Mouse (Mus musculus): ENCODE data around the gene Mpzl2. TPM values are rescaled to one million over a fixed set of nuclear protein-coding genes. Genes with fewer than 3 reads are reported as not detected.

Gene Mpzl2
- total RNA-seq, 2 experiments from 2014 or later, result 1.3 to 1.9 TPM

GRCm38 (mm10) chr9:45071800-45072199, 32.2 kb downstream of the Mpzl2 start:
- intact Hi-C loops (cut with DNase I), result no loop called here
- DNase-seq (ENCODE audit: low spot score in 2 of 2), result no peak

GRCm38 (mm10) chr9:45077859-45078258, 38.3 kb downstream of the Mpzl2 start:
- no peak for DNase-seq (ENCODE audit: low spot score in 2 of 2)
- intact Hi-C loops (cut with DNase I), result no loop called here

GRCm38 (mm10) chr9:45079011-45079410, 39.4 kb downstream of the Mpzl2 start, which contains the start of gene Jaml:
Gene Jaml (plus strand): TSS chr9:45079183.
- DNase-seq (ENCODE audit: low spot score in 2 of 2), result no peak
- intact Hi-C loops (cut with DNase I), result no loop called here

GRCm38 (mm10) chr9:45083132-45083531, 43.5 kb downstream of the Mpzl2 start:
- no peak for DNase-seq (ENCODE audit: low spot score in 2 of 2)
- intact Hi-C loops (cut with DNase I), result no loop called here

GRCm38 (mm10) chr9:45084556-45084955, 45.0 kb downstream of the Mpzl2 start:
- intact Hi-C loops (cut with DNase I), result no loop called here
- no peak for DNase-seq (ENCODE audit: low spot score in 2 of 2)

GRCm38 (mm10) chr9:45085741-45086690, 46.4 kb downstream of the Mpzl2 start:
- intact Hi-C loops (cut with DNase I), result no loop called here

GRCm38 (mm10) chr9:45088040-45088439, 48.4 kb downstream of the Mpzl2 start:
- intact Hi-C loops (cut with DNase I), result no loop called here
- no peak for DNase-seq (ENCODE audit: low spot score in 2 of 2)

More at GRCm38 (mm10) chr9:45085741-45086690, 46.4 kb downstream of the Mpzl2 start:
- DNase-seq (ENCODE audit: low spot score in 2 of 2), result no peak

- intact Hi-C loops (cut with DNase I), result no loop called here
- DNase-seq (ENCODE audit: low spot score in 2 of 2), result no peak
Observed at GRCm38 (mm10) chr9:45090811-45091210, 51.2 kb downstream of the Mpzl2 start.

- no peak for DNase-seq (ENCODE audit: low spot score in 2 of 2)
- intact Hi-C loops (cut with DNase I), result no loop called here
Observed at GRCm38 (mm10) chr9:45092641-45093040, 53.0 kb downstream of the Mpzl2 start.

GRCm38 (mm10) chr9:45095149-45095937, 55.7 kb downstream of the Mpzl2 start:
- no peak for DNase-seq (ENCODE audit: low spot score in 2 of 2)

GRCm38 (mm10) chr9:45097877-45098276, 58.3 kb downstream of the Mpzl2 start:
- DNase-seq (ENCODE audit: low spot score in 2 of 2), result no peak
- intact Hi-C loops (cut with DNase I), result no loop called here

More at GRCm38 (mm10) chr9:45095149-45095937, 55.7 kb downstream of the Mpzl2 start:
- intact Hi-C loops (cut with DNase I), result no loop called here

- intact Hi-C loops (cut with DNase I), result no loop called here
- no peak for DNase-seq (ENCODE audit: low spot score in 2 of 2)
Observed at GRCm38 (mm10) chr9:45098426-45098825, 58.8 kb downstream of the Mpzl2 start.

GRCm38 (mm10) chr9:45102528-45102927, 62.9 kb downstream of the Mpzl2 start:
- no peak for DNase-seq (ENCODE audit: low spot score in 2 of 2)
- intact Hi-C loops (cut with DNase I), result no loop called here

- no peak for DNase-seq (ENCODE audit: low spot score in 2 of 2)
- intact Hi-C loops (cut with DNase I), result no loop called here
Observed at GRCm38 (mm10) chr9:45103211-45103979, 63.8 kb downstream of the Mpzl2 start.

Other genes starting within 250 kb of the Mpzl2 start
- gene Tmem25, start 240.5 kb upstream of the Mpzl2 start, total RNA-seq (2021), result 10 to 100 TPM; 49.0 to 53.0 TPM
- gene Ttc36, start 236.7 kb upstream of the Mpzl2 start, total RNA-seq (2021), result under 1 TPM in 1 of 2 experiments, not detected in 1; 0.99 TPM
- 10 to 100 TPM; 54.6 to 58.6 TPM for gene Kmt2a, start 158.5 kb upstream of the Mpzl2 start, total RNA-seq (2021)
- 100 to 1,000 TPM; 339 to 353 TPM for gene Atp5l, start 119.1 kb upstream of the Mpzl2 start, total RNA-seq (2021)
- gene Ube4a, start 74.2 kb upstream of the Mpzl2 start, total RNA-seq (2021), result 10 to 100 TPM; 73.0 to 75.4 TPM
- gene Cd3g, start 59.4 kb upstream of the Mpzl2 start, total RNA-seq (2021), result not detected
- gene Cd3d, start 58.0 kb upstream of the Mpzl2 start, total RNA-seq (2021), result not detected
- not detected for gene Cd3e, start 30.2 kb upstream of the Mpzl2 start, total RNA-seq (2021)
- 1 to 10 TPM; 4.0 to 6.4 TPM for gene Mpzl3, start 15.4 kb downstream of the Mpzl2 start, total RNA-seq (2021)
- gene Jaml, start 39.4 kb downstream of the Mpzl2 start, total RNA-seq (2021), result under 1 TPM; 0.87 to 0.89 TPM
- 100 to 1,000 TPM; 245 to 264 TPM for gene Scn2b, start 78.0 kb downstream of the Mpzl2 start, total RNA-seq (2021)
- gene Scn4b, start 98.6 kb downstream of the Mpzl2 start, total RNA-seq (2021), result 100 to 1,000 TPM in 1 of 2 experiments, 10 to 100 TPM in 1; 26.7 to 103 TPM
- 1 to 10 TPM; 1.1 to 1.5 TPM for gene BC049352, start 142.2 kb downstream of the Mpzl2 start, total RNA-seq (2021)
- under 1 TPM in 1 of 2 experiments, not detected in 1; 0.41 TPM for gene Tmprss4, start 164.3 kb downstream of the Mpzl2 start, total RNA-seq (2021)
- gene Il10ra, start 229.3 kb downstream of the Mpzl2 start, total RNA-seq (2021), result 1 to 10 TPM; 3.0 to 4.1 TPM

Data from left cerebral cortex, postnatal 25 days (tissue).